Mouse (Mus musculus) cerebellum, postnatal 14 days (tissue): ENCODE measurements around the gene Slc44a4.
"Not testable (repeated sequence)": the region's sequence is repeated elsewhere in the genome, so short reads cannot be mapped to it uniquely, and the experiment has no call there.

ENCODE experiments used
- DNase-seq, 2 experiments: peaks; one replicate each; pipeline ENCODE4 v3.0.0; 2021; ENCODE audit warnings: mixed read lengths in 2 of 2

Slc44a4 gene

GRCm38 (mm10) chr17:34899053-34899889, 15.0 kb upstream of the Slc44a4 start:
- peak; percentile 58 for DNase-seq

- no peak for DNase-seq
Measured at GRCm38 (mm10) chr17:34899890-34900243, 14.4 kb upstream of the Slc44a4 start.

DNA sequence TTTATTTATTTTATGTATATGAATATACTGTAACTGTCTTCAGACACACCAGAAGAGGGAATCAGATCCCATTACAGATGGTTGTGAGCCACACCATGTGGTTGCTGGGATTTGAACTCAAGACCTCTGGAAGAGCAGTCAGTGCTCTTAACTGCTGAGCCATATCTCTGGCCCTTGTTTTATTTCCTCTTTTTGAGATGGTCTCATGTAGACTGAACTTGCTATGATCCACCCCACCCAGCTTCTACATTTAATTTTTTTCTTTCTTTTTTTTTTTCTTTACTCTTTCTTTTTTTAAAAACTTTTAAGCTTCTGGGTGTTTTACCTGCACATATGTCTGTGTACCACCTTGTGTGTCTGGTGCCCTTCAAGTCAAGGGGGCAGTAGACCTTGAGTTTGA, 13.4 kb upstream of the Slc44a4 start:
- DNase-seq, result not testable (repeated sequence)

GRCm38 (mm10) chr17:34901948-34902347, 12.3 kb upstream of the Slc44a4 start:
- DNase-seq, result not testable (repeated sequence)

DNA sequence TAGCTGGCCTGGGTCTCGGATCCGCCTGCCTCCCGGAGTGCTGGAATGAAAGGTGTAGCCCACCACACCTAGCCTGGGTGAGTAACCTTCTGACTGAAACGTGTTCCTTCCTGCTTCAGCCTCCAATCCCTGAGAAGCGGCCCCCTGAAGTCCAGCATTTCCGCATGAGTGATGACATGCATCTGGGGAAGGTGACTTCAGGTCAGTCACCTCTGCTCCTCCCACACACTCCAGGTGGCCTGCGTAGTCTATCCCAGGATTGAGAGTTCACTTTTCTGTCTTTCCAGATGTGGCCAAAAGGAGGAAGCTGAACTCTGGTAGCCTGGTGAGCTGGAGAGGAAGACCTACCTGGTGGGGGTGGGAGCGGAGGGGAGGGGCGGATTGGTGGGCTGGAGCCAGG, 11.4 kb upstream of the Slc44a4 start:
- no peak for DNase-seq

- DNase-seq, result no peak
Measured at GRCm38 (mm10) chr17:34910982-34911381, 3.3 kb upstream of the Slc44a4 start.

DNA sequence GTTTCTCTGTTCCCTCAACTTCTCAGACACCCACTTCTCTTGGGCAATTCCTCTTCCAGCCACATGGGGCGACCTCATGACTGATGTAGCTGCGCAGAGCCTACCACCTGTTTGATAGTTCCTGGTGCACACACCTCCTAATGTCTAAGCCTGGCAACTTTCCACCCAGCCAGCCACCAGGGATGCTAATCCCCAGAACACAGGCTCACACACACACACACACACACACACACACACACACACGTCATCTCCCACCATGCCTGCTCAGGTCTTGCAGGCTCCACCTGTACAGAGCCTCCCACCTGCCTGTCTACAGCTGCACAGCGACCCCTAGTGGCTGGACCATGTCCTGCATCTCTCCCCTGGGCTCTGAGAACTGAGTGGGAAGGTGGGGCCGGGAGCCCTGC, 2.3 kb upstream of the Slc44a4 start:
- peak; percentile 75 to 91 for DNase-seq

- DNase-seq, result no peak
Measured at GRCm38 (mm10) chr17:34915410-34915831, 1.2 kb downstream of the Slc44a4 start.

DNA sequence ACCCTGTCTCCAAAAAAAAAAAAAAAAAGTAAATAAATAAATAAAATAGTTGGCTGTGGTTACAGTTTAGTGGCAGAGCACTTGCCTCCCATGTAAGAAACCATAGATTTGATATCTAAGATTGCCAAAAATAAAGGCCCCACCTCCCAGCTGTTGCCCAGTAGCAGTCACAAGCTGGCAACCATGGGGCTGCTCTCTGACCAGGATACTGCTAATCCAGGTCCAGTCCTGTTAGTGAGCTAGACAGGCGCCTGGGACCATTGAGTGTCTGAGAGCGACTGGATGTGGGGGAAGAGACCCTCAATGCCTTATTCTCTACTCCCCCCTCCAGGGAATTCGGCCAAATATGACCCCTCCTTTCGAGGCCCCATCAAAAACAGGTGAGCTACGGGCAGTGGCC, 2.0 kb downstream of the Slc44a4 start:
- no peak for DNase-seq

GRCm38 (mm10) chr17:34917188-34917587, 2.9 kb downstream of the Slc44a4 start:
- no peak for DNase-seq

- DNase-seq, result no peak
Measured at GRCm38 (mm10) chr17:34922939-34923338, 8.7 kb downstream of the Slc44a4 start.

GRCm38 (mm10) chr17:34924258-34924657, 10.0 kb downstream of the Slc44a4 start:
- no peak for DNase-seq

GRCm38 (mm10) chr17:34927306-34928019, 13.2 kb downstream of the Slc44a4 start:
- DNase-seq, result no peak

DNA sequence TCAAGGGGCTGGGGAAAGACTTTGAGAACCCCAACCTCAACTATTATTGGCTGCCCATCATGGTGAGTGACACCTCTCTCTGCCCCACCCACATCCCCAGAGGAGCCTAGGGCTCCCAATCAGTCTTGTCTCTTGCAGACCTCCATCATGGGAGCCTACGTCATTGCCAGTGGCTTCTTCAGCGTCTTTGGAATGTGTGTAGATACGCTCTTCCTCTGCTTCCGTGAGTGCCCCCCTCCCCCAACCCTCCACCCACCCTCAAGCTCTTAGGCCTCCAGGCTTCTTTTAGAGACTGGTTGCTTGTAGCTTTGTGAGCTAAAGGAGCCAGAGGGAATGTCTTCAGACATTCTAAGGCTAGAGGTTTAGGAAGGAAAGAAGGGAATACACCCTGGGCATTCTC, 14.6 kb downstream of the Slc44a4 start:
- DNase-seq, result no peak

- DNase-seq, result peak; percentile 100
Measured at GRCm38 (mm10) chr17:34931061-34931734, 16.9 kb downstream of the Slc44a4 start, which contains the start of gene Neu1. Gene Neu1, plus strand, starts transcription at chr17:34931253.

GRCm38 (mm10) chr17:34931735-34932098, 17.5 kb downstream of the Slc44a4 start:
- peak; percentile 58 to 59 for DNase-seq

DNA sequence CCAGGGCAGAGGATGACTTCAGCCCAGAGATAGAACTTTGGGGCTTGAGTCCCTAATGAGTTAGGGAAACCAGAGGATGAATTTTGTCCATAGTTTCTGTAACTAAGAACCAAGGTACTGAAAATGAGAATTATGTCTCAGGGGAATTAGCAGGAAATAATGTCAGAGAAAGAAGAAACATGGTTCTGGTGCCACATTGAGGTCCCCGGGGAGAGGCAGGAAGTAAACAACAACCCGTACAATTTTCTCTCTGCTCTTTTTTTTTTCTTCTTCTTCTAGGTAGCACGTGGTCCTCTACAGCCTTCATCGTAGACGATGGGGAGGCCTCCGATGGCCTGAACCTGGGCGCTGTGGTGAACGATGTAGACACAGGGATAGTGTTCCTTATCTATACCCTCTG, 18.0 kb downstream of the Slc44a4 start:
- DNase-seq, result no peak

GRCm38 (mm10) chr17:34934031-34934430, 19.8 kb downstream of the Slc44a4 start:
- DNase-seq, result no peak

- DNase-seq, result no peak
Measured at GRCm38 (mm10) chr17:34934830-34935229, 20.6 kb downstream of the Slc44a4 start.

- no peak for DNase-seq
Measured at GRCm38 (mm10) chr17:34937960-34938505, 23.8 kb downstream of the Slc44a4 start.

GRCm38 (mm10) chr17:34941344-34942041, 27.2 kb downstream of the Slc44a4 start:
- DNase-seq, result no peak

GRCm38 (mm10) chr17:34943128-34943815, 29.0 kb downstream of the Slc44a4 start:
- DNase-seq, result no peak
